Mouse (Mus musculus): ENCODE results near the gene Kcnmb2. TPM values are rescaled to one million over a fixed set of nuclear protein-coding genes. Genes with fewer than 3 reads are reported as not detected.

The Kcnmb2 gene
- not detected for polyA plus RNA-seq (2017; shearing (Covaris generic))

GRCm38 (mm10) chr3:31902504-31903330 lies at the start of gene Kcnmb2:
Gene Kcnmb2 (plus strand): TSS chr3:31902507.

